Mouse (Mus musculus): ENCODE measurements around the gene Prrx1.

GRCm38 (mm10) chr1:163293152-163293551 is 20.4 kb downstream of the Prrx1 start:
- TF ChIP-seq CTCF (IDR thresholded peaks at IDR 0.05; ENCODE audit: borderline replicate concordance, extremely low read depth, insufficient read depth, insufficient read length) (no peak), POLR2A (IDR thresholded peaks at IDR 0.05; ENCODE audit: borderline replicate concordance, extremely low read depth, insufficient read depth, insufficient read length, poor library complexity, severe bottlenecking) (no peak)
